ENCODE assay signal across 7 mouse cellular contexts in the genomic region with DNA sequence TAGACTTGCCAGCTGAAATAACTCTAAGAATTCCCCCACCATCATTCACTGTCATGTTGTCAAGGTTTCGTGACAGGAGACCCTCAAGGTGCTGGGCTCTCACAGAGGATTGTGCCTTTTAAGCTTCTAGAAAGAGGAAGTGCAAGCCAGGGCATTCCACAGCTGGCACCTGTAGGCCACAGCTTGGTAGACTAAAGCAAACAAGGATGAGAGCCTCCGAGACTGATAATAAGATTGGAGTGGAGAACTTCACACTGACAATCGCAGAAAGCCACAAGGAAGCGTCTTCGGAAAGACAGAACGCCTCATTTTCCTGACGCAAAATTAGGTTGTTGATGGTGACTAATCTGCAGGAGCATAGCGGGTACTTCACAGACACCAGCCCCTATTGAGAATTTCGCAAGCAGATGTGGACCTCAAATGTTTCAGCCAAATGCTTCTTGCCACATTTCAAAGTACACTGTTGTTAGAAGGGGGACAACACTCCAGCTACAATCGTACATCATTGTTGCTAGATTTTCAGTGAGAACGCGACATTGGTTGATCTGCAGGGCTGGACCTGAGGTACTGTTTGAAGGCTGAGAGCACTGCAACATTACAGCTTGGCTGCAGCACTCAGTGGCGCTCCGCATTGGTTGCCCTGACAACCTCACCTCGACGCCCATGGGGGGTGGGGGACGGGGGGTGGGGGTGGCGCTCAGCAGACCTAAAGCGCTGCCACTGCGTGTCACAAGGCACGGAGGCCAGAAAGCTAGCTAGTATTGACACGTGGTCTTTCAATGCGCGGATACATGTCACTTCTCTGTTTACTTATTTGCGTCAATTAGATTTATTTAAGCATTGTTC. TPM values are rescaled to one million over a fixed set of nuclear protein-coding genes. Genes with fewer than 3 reads are reported as not detected.
A peak's percentile ranks its signal among the peaks of the same experiment; 100 is the strongest.
DNase-seq lines count a peak whose midpoint lies in the region; ATAC-seq lines count a peak whose summit lies in the region.

No protein-coding gene starts in this region.

- peak; percentile 90 for ATAC-seq in hindbrain, embryonic 12.5 days (ENCODE audit: low FRiP score)

- H3K4me2 ChIP-seq in hindbrain, embryonic 12.5 days (replicated peaks): peak overlapping the region; percentile 40

- intact Hi-C loops in left cerebral cortex, postnatal 4 days (cut with DNase I): no loop called here
- intact Hi-C loops in gastrocnemius, postnatal 36 days (cut with DNase I): no loop called here

- peaks cover 4% of the 10 kb centered on the region; the same call in 1 of the 2 replicates for H3K4me1 ChIP-seq in hindbrain, embryonic 12.5 days

- no peak overlapping the region for H3K27ac ChIP-seq in hindbrain, embryonic 12.5 days

- peak; percentile 42 for DNase-seq in left cerebral cortex, postnatal 4 days
- no peak for DNase-seq in left cerebral cortex, adult 11 months (ENCODE audit: low spot score)
- peak; percentile 52 for DNase-seq in embryo, embryonic 9.5 days (ENCODE audit: extremely low spot score)
- DNase-seq in lung, postnatal 36 days: peak; percentile 5
- DNase-seq in gastrocnemius, postnatal 36 days: no peak
- DNase-seq in natural killer cell, adult 2 months (ENCODE audit: low spot score in 2 of 2): no peak

- 25% methylated on average over 25 of the region's 25 CpGs for WGBS in hindbrain, embryonic 12.5 days

- no peak overlapping the region for H3K9ac ChIP-seq in hindbrain, embryonic 12.5 days

- no peaks in the 10 kb centered on the region for H3K36me3 ChIP-seq in hindbrain, embryonic 12.5 days

- no peaks in the 10 kb centered on the region for H3K9me3 ChIP-seq in hindbrain, embryonic 12.5 days (replicated peaks)

- no peak overlapping the region for H3K4me3 ChIP-seq in hindbrain, embryonic 12.5 days

- peaks cover 50% of the 10 kb centered on the region for H3K27me3 ChIP-seq in hindbrain, embryonic 12.5 days

RNA-seq across cellular contexts. Expression of gene Cdx4, which starts 32.5 kb away (rescaled TPM):
- not detected for total RNA-seq in left cerebral cortex, postnatal 4 days (2021)
- not detected in 2 replicates for polyA plus RNA-seq in hindbrain, embryonic 12.5 days (2016; fragmentation: Nextera tagmentation; extraction: Ambion mirVana)
- total RNA-seq in gastrocnemius, postnatal 36 days (2021): not detected

Comparison
In these comparisons a context has a peak if more than half of its experiments do, and no peak if none do; other contexts are left out.
1. DNase-seq: peak in left cerebral cortex, postnatal 4 days (single experiment), embryo, embryonic 9.5 days (single experiment) and lung, postnatal 36 days (single experiment); none in left cerebral cortex, adult 11 months (single experiment), gastrocnemius, postnatal 36 days (0 of 2) and natural killer cell, adult 2 months (0 of 2).